Mouse (Mus musculus) liver, embryonic 14.5 days (tissue): ENCODE measurements around the gene Dimt1.

Source experiments
- CTCF ChIP-seq: IDR thresholded peaks from 2 replicates; pipeline ENCODE4 v1.5.1; 2016; ENCODE audit warnings: antibody characterized with exemption, low read depth, control low read depth
- EP300 ChIP-seq: IDR thresholded peaks from 2 replicates; pipeline ENCODE4 v1.6.1; 2016; ENCODE audit warnings: antibody characterized with exemption, low read depth

- TF ChIP-seq EP300 (no peak), CTCF (no peak)
Measured at GRCm38 (mm10) chr13:106936256-106937137, 10.4 kb upstream of the Dimt1 start, which contains the start of gene Ipo11.
